Mouse (Mus musculus) midbrain, embryonic 11.5 days (tissue): Measurements from ENCODE around the gene Flt3. TPM values are rescaled to one million over a fixed set of nuclear protein-coding genes. Genes with fewer than 3 reads are reported as not detected.

Source experiments
- ATAC-seq: fragments of 200-750 bp; cut with Nextera tagmentation; 2 replicates; pipeline ENCODE4 v1.8.0; 2017; ENCODE audit warnings: moderate TSS enrichment, moderate library complexity; ENCODE audit not compliant: low FRiP score
- DNase-seq: peaks from one replicate; pipeline ENCODE4 v3.0.0; 2015; ENCODE audit warnings: low spot score; ENCODE audit errors: missing footprints
- H3K27ac ChIP-seq: fragments of 300-500 bp; sonication (generic); 2 replicates; pipeline ENCODE4 v1.5.1; 2014; ENCODE audit warnings: low read depth, low read length
- H3K27me3 ChIP-seq: fragments of 300-500 bp; sonication (generic); 2 replicates; pipeline ENCODE4 v1.6.1; 2014; ENCODE audit warnings: mild to moderate bottlenecking, low read length, moderate library complexity, mixed read lengths; ENCODE audit not compliant: control insufficient read depth, insufficient read depth
- H3K36me3 ChIP-seq: fragments of 300-500 bp; sonication (generic); 2 replicates; pipeline ENCODE4 v1.6.1; 2014; ENCODE audit warnings: mild to moderate bottlenecking, low read length, moderate library complexity, mixed read lengths; ENCODE audit not compliant: control insufficient read depth, insufficient read depth
- H3K4me1 ChIP-seq: fragments of 300-500 bp; sonication (generic); 2 replicates; pipeline ENCODE4 v1.6.1; 2014; ENCODE audit warnings: low read length; ENCODE audit not compliant: control insufficient read depth, insufficient read depth
- H3K4me2 ChIP-seq: fragments of 300-500 bp; sonication (generic); 2 replicates; pipeline ENCODE4 v1.6.1; 2014; ENCODE audit warnings: mild to moderate bottlenecking, moderate library complexity
- H3K4me3 ChIP-seq: fragments of 300-500 bp; sonication (generic); 2 replicates; pipeline ENCODE4 v1.5.1; 2014; ENCODE audit warnings: low read depth, low read length
- H3K9ac ChIP-seq: fragments of 300-500 bp; sonication (generic); 2 replicates; pipeline ENCODE4 v1.6.1; 2014; ENCODE audit warnings: low read length
- H3K9me3 ChIP-seq: fragments of 300-500 bp; sonication (generic); 2 replicates; pipeline ENCODE4 v1.6.1; 2016; ENCODE audit warnings: low read length; ENCODE audit not compliant: control insufficient read depth
- WGBS: fragments of 180-500 bp; shearing (Covaris S2); extraction: QIAGEN DNeasy Blood & Tissue Kit; methylation state at CpG from one replicate; pipeline ENCODE4 v1.1.7; 2014; 5-methylcytosine and 5-hydroxymethylcytosine counted together
- polyA plus RNA-seq: library from polyadenylated mRNA; unstranded; fragments of >200 nt; fragmentation: Nextera tagmentation; extraction: Ambion mirVana; gene quantifications from 2 replicates; pipeline ENCODE4 v1.2.1, GENCODE M21; 2014

Gene Flt3
- polyA plus RNA-seq, 1 experiment from 2014 or later = 0.05 TPM

- 33% methylated on average over 6 of the region's 6 CpGs for WGBS
- Histone ChIP-seq H3K4me1 (no peaks in the 10 kb centered on the region), H3K36me3 (no peaks in the 10 kb centered on the region), H3K9ac (no peak overlapping the region), H3K27ac (no peak overlapping the region), H3K4me2 (no peak overlapping the region), H3K9me3 (no peaks in the 10 kb centered on the region), H3K27me3 (no peaks in the 10 kb centered on the region), H3K4me3 (no peak overlapping the region)
- no peak for DNase-seq
- ATAC-seq = no peak
Observed at GRCm38 (mm10) chr5:147423612-147424011, 23.3 kb upstream of the Flt3 start.

- Histone ChIP-seq H3K4me2 (no peak overlapping the region), H3K9me3 (no peaks in the 10 kb centered on the region), H3K4me1 (no peaks in the 10 kb centered on the region), H3K9ac (no peak overlapping the region), H3K27me3 (no peaks in the 10 kb centered on the region), H3K36me3 (no peaks in the 10 kb centered on the region), H3K27ac (no peak overlapping the region), H3K4me3 (no peak overlapping the region)
- no peak for ATAC-seq
- DNase-seq = no peak
- 56% methylated on average over 10 of the region's 10 CpGs for WGBS
Observed at GRCm38 (mm10) chr5:147418394-147419121, 18.3 kb upstream of the Flt3 start.

GRCm38 (mm10) chr5:147417986-147418385 is 17.7 kb upstream of the Flt3 start:
- WGBS = 85% methylated on average over 1 of the region's 1 CpGs
- no peaks in the 10 kb centered on the region for H3K27me3 ChIP-seq
- ATAC-seq = no peak

GRCm38 (mm10) chr5:147410585-147410984 is 10.3 kb upstream of the Flt3 start:
- no peaks in the 10 kb centered on the region for H3K27me3 ChIP-seq
- H3K27ac ChIP-seq = no peak overlapping the region
- WGBS = 83% methylated on average over 6 of the region's 6 CpGs
- no peaks in the 10 kb centered on the region for H3K9me3 ChIP-seq
- DNase-seq (no peak), ATAC-seq (no peak)
- no peak overlapping the region for H3K4me3 ChIP-seq
- H3K9ac ChIP-seq = no peak overlapping the region
- H3K36me3 ChIP-seq = no peaks in the 10 kb centered on the region
- H3K4me1 ChIP-seq = no peaks in the 10 kb centered on the region
- no peak overlapping the region for H3K4me2 ChIP-seq

More at GRCm38 (mm10) chr5:147417986-147418385, 17.7 kb upstream of the Flt3 start:
- no peaks in the 10 kb centered on the region for H3K9me3 ChIP-seq
- H3K27ac ChIP-seq = no peak overlapping the region
- no peak overlapping the region for H3K9ac ChIP-seq
- DNase-seq = no peak
- H3K4me1 ChIP-seq = no peaks in the 10 kb centered on the region
- no peaks in the 10 kb centered on the region for H3K36me3 ChIP-seq
- H3K4me2 ChIP-seq = no peak overlapping the region
- H3K4me3 ChIP-seq = no peak overlapping the region

GRCm38 (mm10) chr5:147408731-147409130 is 8.4 kb upstream of the Flt3 start:
- H3K4me1 ChIP-seq = no peaks in the 10 kb centered on the region
- no peak for ATAC-seq
- H3K36me3 ChIP-seq = no peaks in the 10 kb centered on the region
- no peaks in the 10 kb centered on the region for H3K27me3 ChIP-seq
- H3K4me3 ChIP-seq = no peak overlapping the region
- no peak overlapping the region for H3K9ac ChIP-seq
- no peak overlapping the region for H3K4me2 ChIP-seq
- 66% methylated on average over 29 of the region's 29 CpGs for WGBS
- H3K9me3 ChIP-seq = no peaks in the 10 kb centered on the region
- no peak overlapping the region for H3K27ac ChIP-seq
- DNase-seq = no peak

- peaks cover 8% of the 10 kb centered on the region for H3K27me3 ChIP-seq
Observed at GRCm38 (mm10) chr5:147406135-147406534, 5.8 kb upstream of the Flt3 start.

GRCm38 (mm10) chr5:147402505-147402904 is 2.2 kb upstream of the Flt3 start:
- WGBS = 27% methylated on average over 5 of the region's 5 CpGs
- H3K27me3 ChIP-seq = peaks cover 38% of the 10 kb centered on the region
- no peaks in the 10 kb centered on the region for H3K36me3 ChIP-seq

More at GRCm38 (mm10) chr5:147406135-147406534, 5.8 kb upstream of the Flt3 start:
- Histone ChIP-seq H3K27ac (no peak overlapping the region), H3K4me2 (no peak overlapping the region), H3K36me3 (no peaks in the 10 kb centered on the region), H3K4me1 (no peaks in the 10 kb centered on the region), H3K9ac (no peak overlapping the region), H3K4me3 (no peak overlapping the region), H3K9me3 (no peaks in the 10 kb centered on the region)
- ATAC-seq = no peak
- WGBS = 82% methylated on average over 5 of the region's 5 CpGs
- DNase-seq = no peak

GRCm38 (mm10) chr5:147401024-147401423 is 735 bp upstream of the Flt3 start:
- DNase-seq (peak; percentile 84), ATAC-seq (no peak)
- Histone ChIP-seq H3K9ac (no peak overlapping the region), H3K27me3 (peaks cover 40% of the 10 kb centered on the region), H3K27ac (no peak overlapping the region), H3K36me3 (no peaks in the 10 kb centered on the region), H3K4me1 (no peaks in the 10 kb centered on the region; the same call in 1 of the 2 replicates), H3K9me3 (no peaks in the 10 kb centered on the region), H3K4me2 (no peak overlapping the region; the same call in 1 of the 2 replicates), H3K4me3 (no peak overlapping the region)
- 33% methylated on average over 11 of the region's 11 CpGs for WGBS

More at GRCm38 (mm10) chr5:147402505-147402904, 2.2 kb upstream of the Flt3 start:
- no peak overlapping the region for H3K27ac ChIP-seq
- no peak overlapping the region for H3K9ac ChIP-seq
- DNase-seq (peak; percentile 89), ATAC-seq (no peak)
- no peak overlapping the region for H3K4me2 ChIP-seq
- no peak overlapping the region for H3K4me3 ChIP-seq
- no peaks in the 10 kb centered on the region for H3K9me3 ChIP-seq
- H3K4me1 ChIP-seq = no peaks in the 10 kb centered on the region; the same call in 1 of the 2 replicates

- ATAC-seq (peak; percentile 9; the same call in 1 of the 2 replicates), DNase-seq (peak; percentile 88)
- no peaks in the 10 kb centered on the region; the same call in 1 of the 2 replicates for H3K4me1 ChIP-seq
- peaks cover 40% of the 10 kb centered on the region for H3K27me3 ChIP-seq
- WGBS = 3% methylated on average over 17 of the region's 17 CpGs
- no peaks in the 10 kb centered on the region for H3K9me3 ChIP-seq
- H3K4me2 ChIP-seq = peak overlapping the region; percentile 63
- no peaks in the 10 kb centered on the region for H3K36me3 ChIP-seq
- H3K9ac ChIP-seq = no peak overlapping the region
- no peak overlapping the region for H3K27ac ChIP-seq
- peak overlapping the region; percentile 33 for H3K4me3 ChIP-seq
Observed at GRCm38 (mm10) chr5:147400505-147400979, 253 bp upstream of the Flt3 start.
